Mouse (Mus musculus) adrenal gland, postnatal 36 days (tissue): Measurements from ENCODE around the gene Zfp93. TPM values are rescaled to one million over a fixed set of nuclear protein-coding genes. Genes with fewer than 3 reads are reported as not detected.
A peak's percentile ranks its signal among the peaks of the same experiment; 100 is the strongest.
"Not testable (repeated sequence)": the region's sequence is repeated elsewhere in the genome, so short reads cannot be mapped to it uniquely, and the experiment has no call there.

ENCODE experiments used
- DNase-seq, 2 experiments: peaks; one replicate each; pipeline ENCODE4 v3.0.0; 2021; ENCODE audit warnings: mixed read lengths in 1 of 2
- long read RNA-seq, 2 experiments: library from polyadenylated mRNA; stranded (forward); transcript quantifications; one replicate each; pipeline ENCODE4 v2.0.0; 2021; ENCODE audit warnings: borderline sequencing depth in 2 of 2
- total RNA-seq, 2 experiments: library from RNA; stranded (reverse); gene quantifications; 2 replicates each; pipeline ENCODE4 v1.2.3; 2021

The Zfp93 gene
- 1 to 10 TPM; 4.7 to 5.2 TPM for total RNA-seq
- long read RNA-seq, experiment 1, partial matches to known transcripts: 0 of 1 reads
- long read RNA-seq, experiment 1, other reads (novel, unspliced or antisense): 1 of 1 reads
- long read RNA-seq, experiment 2, partial matches to known transcripts: 1 of 1 reads
- long read RNA-seq, experiment 2, other reads (novel, unspliced or antisense): 0 of 1 reads

DNA sequence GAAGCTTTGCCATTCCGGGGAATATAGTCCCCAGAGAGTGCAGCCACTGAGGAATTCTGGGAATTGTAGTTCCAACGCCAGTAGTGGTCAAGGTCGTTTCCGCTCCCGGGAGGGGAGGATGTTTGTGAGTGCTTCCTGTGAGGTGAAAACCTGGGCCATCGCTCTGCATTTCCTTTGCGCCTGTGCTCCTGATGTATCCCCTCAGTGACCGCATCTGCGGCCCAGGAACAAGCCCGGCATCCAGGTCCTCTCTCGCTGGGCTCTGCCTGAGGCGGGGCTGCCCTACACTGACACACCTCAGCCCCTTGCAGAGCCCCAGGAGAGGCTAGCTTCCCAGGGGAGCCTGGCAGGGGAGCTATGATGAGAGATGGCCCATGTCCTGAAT, at the start of gene Zfp93:
Gene Zfp93, plus strand, starts transcription at position 133 of the 385 bp plus-strand sequence.
- peak; percentile 82 to 84 for DNase-seq

DNA sequence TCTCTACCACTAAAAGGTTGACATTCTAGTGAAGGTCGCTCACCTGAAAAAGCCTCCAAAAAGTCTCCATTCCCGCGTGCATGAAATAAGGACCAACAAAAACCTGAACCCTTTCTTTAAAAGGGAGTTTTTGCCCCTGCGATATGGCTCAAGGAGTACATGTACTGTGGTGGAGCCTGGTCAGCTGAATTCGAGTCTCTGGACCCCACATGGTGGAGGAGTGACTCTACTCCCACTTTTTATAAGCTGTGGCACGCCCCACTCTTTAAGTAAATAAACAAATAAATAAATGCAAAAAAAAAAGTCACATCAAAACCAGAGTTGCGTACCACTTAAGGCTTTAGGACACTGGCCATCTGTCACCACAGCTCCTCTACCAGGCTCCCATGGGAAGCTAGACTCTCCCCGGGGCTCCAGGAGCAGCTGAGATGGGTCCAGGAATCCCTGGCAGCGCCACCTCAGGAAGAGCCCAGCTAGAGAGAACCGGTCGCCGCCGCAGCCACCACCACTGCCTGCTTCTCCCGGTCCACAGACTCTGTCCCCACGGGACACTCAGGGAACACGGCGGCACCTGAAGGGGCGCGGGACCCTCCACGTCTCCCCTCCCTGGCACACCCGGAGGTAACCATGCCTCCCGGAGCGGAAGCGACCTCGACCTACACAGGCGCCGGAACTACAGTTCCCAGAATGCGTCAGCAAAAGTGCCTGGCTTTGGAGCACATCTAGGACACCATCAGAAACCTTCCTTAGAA, 33.0 kb upstream of the Zfp93 start, which contains the start of gene Zfp109:
Gene Zfp109, minus strand, starts transcription at position 521 of the 752 bp plus-strand sequence.
- peak; percentile 77 to 78 for DNase-seq

DNA sequence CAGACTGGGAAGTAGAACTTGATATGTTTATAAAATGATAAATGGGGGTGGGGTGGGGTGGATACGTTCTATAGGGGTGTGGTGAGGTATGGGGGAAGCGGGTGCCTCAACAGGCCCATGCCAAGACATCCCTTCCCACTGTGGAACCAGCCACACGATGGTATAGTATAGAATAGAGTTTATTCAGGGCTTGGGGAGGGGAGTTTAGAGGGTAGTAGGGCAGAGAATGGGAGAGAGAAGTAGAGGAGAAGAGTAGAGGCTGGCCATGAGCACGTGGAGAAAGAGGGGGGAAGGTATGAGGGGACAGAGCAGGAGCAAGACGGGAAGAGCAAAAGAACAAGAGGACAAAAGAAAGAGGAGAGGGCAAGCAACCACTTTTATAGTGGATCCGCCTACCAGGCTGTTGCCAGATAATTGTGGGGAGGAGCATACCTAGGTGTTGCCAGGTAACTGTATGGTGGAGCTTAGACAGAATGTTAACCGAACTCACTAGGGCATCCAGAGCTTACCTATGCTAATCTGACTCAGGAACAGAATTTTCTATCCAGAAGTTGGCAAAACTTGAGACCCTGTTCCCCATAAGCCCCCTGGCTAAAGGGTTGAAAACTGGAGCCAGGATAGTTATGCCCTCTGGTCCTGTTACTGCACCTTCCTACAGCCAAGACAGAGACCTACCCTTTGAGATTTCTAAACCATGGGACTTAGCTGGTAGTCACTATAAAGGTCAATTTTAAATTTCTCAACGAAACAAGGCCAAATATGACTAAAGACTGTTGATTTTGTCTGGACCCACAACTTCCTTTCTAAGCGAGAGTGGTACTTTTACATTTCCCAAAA, 16.2 kb upstream of the Zfp93 start:
- no peak for DNase-seq

DNA sequence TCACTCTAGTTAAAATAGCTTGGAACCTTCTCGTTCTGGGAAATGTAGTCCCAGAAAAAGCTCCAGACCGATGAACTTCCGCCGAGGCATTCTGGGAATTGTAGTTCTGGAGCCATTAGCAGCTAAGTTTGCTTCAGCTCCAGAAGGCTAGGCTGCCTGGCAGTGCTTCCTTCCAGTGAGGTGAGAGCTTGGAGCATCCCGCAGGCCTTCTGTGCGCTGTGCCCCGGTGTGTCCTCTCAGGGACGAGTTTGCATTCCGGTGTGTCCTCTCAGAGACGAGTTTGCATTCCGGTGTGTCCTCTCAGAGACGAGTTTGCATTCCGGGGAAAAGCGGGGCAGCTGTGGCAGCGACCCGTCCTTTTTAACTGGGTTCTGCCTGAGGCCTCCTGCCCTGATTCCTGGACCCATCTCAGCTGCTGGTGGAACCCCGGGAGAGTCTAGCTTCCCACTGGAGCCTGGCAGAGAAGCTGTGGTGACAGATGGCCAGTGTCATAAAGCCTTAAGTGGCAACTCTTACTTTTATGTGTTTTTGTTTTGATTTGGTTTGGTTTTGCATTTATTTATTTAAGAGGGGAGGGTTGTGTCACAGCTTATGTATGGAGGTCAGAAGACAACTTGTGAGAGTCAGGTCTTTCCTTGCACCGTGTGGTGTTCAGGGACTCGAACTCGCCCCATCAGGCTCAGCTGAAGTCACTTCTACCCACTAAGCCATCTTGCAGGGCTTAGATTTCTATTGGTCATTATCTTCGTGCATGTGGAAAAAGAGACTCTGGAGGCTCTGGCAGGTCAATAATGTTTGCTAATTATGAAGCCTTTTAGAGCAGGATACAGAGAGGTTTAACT, 15.4 kb upstream of the Zfp93 start, which contains the start of gene Zfp108:
Gene Zfp108, plus strand, starts transcription at position 162 of the 842 bp plus-strand sequence.
- peak; percentile 83 to 88 for DNase-seq

DNA sequence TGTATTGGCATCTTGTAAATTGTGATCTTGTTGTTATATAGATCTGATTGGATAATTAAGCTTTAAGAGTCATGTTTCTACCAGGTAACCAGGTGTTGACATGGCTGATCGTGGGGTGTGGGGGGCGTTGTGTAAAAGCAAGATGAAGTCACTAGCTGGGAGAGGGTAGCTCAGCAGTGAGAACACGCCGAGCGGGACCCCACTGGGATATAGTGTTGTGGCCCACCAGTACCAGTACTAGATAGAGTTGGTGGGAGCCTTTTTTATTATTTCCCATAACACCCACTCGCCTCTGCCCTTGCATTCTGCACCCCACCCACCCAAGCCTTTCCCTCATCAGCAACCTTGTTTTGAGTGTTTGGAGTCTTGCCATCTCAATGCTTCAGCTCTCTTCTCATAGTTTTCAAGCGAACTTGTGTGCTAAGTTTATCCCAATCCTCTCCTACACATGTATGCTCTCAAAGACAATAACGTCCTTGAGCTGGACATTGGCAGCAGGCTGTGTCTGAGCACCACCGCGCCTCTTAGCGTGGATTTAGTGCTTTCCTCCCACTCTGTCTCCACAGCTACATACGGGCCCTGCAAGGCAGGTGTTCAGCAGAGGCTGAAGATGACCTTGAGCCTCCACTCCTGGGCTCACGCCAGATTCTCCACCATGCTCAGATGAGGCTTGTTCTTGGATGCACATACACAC, 10.8 kb upstream of the Zfp93 start:
- DNase-seq: no peak

DNA sequence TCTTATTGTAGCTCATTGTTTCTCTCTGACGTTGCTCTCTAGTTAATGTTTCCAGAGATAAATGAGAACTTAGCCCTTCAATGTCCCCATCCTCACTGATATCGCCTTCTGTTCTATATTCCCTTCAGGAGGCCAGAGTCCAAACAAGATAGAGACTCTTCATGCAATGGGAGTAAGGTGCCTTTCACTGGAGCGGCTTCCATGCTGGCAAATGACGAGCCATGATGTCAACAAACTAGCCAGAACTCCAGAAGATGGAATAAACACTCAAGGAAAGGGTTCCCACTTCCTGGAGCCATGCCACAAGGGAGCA, 10.3 kb upstream of the Zfp93 start:
- no peak for DNase-seq

DNA sequence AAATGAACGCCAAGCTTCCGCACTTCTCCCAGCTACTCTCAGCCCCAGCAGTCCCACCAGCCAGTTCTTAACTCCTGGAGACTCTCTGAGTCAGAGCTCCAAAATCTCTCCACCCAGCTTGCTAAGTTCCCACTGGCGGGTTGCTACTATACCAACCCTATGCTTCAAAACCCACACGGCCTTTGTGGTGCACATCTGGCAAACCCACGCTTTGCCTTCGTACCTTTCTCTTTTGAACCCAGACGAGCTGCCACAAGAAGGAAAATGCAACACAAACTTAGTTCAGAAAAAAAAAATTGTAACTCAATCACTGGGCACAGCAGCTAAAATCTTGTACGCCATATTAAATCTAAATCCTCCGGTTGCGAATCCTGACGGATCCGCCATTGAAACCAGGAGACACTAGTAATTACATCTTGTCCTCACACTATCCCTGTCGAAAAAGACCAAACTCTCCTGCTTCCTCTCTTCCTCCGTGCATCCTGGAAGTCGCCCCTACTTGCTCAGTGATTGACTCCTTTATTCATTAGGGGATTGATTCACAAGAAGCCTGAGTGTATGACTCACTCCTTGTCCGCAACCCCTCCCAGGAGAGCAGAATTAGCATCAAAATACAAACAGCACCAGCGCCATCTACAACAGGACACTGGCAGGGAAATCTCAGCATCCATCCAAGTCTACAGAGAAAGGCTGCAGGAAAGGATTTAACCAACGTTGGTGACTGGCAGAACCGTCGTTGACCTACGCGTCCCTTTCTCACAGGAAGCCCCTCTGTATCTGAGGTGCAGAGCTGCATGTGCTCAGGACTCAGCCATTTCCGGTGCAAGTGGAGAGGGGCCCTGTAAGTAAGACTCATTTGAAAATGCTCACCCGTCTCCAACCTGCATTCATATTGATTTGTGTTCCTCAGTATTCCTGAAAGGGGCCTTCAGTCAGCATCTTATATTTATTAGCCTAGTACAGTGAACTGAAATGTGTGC, 1.8 kb upstream of the Zfp93 start:
- DNase-seq: no peak

DNA sequence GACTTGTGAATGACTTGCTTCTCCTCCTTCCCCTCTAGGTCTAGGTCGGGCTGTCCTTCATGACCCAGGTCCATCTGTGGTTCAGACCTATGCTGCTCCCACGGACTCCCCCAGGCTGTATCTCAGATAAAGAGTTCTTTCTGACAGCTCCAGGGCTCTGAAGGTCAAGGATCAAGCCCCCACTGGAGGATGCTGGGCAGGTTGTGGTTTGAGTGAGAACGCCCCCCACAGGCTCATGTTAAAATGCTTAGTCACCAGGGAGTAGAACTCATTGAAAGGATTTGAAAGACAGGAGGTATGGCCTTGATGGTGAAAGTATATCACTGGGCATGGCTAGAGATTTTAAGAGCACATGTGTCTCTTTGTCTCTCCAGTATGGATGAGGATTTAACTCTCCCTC, 964 bp upstream of the Zfp93 start:
- no peak for DNase-seq

DNA sequence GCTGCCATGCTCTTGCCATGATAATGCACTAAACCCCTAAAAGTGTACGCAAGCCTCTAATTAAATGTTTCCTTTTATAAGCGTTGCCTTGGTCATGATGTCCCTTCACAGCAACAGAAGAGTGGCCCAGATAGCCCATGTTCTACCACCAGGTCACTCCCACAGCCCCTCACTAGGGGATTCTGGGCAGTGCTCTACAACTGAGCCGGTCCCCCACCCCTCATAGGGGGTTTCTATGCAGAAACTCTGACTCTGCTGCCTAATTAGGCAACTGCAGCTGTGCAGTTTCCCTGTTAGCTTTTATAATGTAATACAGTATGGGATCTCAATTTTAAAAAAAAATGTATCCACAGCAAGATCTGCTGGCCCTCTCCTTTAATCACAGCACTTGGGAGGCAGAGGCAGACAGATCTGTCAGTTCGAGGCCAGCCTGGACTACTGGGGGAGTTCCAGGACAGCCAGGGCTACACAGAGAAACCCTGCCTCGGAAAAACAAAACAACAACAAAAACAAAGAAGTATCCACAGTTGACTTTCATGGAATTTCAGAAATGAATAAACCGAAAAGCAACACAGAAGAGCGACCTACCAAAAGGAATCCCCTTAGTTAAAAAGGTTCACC, 443 bp upstream of the Zfp93 start:
- DNase-seq: no peak

DNA sequence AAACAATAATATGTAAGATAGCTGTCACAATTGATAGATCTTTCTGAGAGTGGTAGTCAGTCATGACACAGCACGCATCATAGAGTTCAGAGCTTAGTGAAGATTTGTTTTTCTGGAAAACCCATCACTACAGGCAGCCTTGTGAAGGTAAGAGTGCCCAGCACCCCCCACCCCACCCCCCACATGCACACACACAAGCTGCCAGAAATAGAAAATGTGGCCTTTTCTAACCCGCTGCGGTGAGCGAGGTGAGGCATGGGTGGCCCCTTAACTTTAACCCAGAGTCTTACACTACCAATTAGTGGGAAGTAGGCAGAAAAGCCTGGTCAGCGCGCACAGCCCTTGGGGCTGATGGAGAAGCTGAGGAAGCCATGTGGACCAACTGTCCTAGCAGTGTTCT, 971 bp downstream of the Zfp93 start:
- no peak for DNase-seq

DNA sequence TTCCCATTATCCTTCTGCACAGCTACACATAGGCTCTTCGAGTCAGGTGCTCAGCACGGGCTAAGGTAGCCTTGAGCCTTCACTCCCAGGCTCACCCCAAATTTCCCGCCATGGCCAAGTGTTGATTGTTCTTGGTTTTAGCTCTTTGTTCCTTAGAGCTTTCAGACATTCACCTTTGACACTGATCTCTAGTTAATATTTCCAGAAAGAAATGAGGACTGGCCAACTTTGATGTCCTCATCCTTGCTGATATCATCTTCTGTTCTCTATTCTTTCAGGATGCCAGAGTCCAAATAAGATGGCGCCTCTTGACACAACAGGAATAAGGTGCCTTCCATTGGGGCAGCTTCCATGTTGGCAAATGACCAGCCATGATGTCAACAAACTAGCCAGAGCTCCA, 4.2 kb downstream of the Zfp93 start:
- no peak for DNase-seq

DNA sequence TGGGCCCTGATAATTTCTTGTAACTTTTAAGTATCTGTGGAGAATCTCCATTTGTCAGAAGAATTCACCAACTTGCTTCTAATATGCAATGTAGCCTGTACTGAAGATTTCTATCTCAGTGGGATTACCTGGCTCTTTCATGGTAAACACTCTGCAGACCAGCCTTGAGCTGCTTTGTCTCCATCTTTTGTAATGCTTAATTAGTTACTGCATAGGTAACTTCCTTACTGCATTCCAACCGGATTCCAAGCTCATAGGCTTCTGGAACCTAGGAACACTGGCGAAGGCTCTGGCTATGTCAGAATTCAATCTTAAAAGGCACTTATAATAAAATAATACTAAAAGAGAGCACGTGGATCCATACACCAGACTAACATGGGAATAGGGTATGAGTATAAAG, 8.6 kb downstream of the Zfp93 start:
- DNase-seq: not testable (repeated sequence)

DNA sequence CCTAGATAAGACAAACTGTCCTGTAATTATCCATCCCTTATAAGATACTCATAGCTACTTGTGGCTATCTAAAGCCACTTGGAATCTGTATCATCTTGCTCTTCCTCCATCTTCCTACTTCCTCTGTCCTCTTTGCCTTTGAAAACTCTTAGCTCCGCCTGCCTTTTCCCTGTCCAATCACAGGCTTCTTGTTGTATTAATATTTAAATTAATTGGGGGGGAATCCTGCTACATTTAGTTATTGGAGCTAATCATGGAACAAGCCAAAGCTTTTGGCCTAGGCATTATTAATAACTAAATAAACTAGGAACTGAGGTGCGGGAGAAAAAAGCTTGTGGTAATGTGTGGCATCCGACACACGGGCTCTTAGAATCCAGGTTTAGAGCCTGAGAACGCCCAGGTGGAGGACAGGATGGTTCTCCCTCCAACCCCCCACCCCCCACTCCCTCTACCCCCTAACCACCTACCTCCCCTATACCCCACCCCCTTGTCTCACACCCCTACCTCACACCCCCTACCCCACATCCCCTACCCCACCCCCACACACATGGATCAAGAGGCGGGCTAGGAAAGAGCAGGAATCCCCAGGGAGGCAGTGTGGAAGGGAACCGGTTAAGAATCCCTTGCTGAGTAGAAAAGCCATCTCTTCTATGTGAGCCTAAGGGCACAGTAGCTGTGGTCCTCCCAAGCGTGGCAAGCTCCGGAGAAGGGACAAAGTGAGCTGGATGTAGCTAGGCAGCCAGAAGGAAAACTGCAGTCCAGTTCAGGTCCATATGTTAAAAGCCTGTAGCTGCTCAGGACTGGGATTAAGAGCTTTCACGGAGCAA, 10.0 kb downstream of the Zfp93 start:
- no peak for DNase-seq

DNA sequence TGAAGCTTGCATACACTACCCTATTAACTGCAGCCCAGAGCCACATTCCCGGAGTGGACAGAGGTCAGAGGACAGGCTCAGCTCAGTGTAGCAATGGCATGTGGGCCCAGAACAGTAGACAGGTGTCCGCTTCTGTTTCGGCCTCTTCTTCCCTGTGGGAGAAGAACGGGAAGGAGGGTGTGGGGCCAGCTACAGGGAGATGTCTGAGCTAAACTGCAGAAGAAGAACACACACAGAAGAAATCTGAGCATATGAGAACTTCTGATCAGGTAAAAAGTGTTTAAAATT, 10.6 kb downstream of the Zfp93 start:
- DNase-seq: no peak

DNA sequence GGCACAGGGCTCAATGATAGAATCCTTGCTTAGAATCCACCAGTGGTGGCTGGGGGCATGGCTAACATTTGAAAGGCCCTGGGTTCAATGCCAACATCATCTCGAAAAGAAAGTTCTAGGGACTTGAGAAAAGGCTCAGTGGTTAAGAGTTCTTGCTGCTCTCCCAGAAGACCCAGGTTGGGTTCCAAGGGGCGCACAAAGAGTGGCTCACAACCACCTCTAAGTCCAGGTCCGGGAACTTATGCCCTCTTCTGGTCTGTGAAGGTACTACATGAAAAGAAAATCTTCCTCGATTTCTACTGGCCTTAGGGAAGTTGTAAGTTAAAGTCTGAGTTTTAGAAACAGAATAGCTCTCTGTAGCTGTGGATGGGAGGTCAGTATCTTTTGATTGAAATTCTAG, 15.9 kb downstream of the Zfp93 start:
- DNase-seq: no peak

DNA sequence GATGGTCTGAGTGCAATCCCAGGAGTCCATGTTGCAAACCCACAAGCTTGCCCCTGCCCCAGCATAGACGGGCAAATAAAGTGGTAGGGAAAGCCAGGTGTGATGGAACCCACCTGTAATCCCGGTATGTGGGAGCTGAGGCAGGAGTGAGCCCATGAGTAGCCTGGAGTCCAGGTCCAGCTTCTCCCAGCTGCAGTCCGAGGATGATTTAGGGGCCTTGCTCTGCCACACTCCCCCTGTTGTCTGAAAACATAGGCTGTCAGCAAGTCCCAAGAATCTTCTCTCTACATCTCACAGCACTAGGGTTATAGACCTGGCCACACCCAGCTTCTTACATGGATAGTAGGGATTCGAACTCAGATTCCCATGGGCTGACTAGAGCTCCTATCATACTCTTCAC, 16.7 kb downstream of the Zfp93 start:
- no peak for DNase-seq

DNA sequence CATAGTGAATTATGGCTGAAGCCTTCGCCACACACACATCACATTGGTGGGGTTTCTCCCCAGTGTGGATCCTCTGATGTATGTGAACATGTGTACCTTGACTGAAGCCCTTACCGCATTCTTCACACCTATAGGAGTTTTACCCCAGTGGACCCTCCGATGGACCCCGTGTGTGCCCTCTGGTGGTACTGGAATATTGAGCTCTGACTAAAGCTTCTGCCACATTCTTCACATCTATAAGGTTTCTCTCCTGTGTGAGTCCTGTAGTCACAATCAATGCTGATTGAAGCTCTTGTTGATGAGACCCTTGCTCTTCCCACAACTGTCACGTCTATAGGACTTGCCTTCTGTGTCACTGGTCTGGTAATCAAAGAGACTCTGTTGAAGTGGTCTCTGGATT, 17.4 kb downstream of the Zfp93 start:
- no peak for DNase-seq

DNA sequence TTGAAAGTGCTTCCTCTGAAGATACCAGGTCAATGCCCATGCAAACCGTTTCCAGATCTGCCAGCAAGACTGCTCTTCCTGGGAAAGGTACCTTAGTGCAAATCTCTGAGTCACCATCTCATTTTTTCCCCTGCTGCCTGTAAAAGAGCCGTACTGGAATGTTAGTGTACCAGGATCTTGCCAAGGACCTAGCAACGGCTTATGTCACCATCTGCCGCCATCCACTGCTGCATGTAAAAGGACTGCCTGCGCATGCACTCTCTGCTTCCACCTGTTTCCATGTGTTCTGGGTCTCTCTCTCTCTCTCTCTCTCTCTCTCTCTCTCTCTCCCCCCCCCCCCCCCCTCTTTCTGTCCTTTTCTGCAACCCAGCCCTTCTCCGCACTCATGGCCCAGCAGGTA, 18.3 kb downstream of the Zfp93 start:
- no peak for DNase-seq

DNA sequence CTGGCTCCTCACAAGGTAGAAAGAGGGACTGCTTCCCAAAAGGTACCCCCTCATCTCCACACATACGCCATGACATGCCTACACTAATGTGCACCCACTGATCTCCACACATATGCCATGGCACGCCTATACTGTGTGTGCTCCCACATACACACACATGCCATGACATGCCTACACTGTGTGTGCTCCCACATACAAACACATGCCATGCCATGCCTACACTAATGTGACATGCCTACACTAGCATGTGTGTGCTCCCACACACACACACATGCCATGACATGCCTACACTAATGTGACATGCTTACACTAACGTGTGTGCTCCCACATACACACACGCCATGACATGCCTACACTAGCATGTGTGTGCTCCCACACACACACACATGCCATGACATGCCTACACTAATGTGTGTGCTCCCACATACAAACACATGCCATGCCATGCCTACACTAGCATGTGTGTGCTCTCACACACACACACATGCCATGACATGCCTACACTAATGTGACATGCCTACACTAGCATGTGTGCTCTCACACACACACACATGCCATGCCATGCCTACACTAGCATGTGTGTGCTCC, 20.0 kb downstream of the Zfp93 start:
- DNase-seq: no peak
